Mouse (Mus musculus) intestine, embryonic 16.5 days (tissue): ENCODE results near the gene Slc35b2. TPM values are rescaled to one million over a fixed set of nuclear protein-coding genes. Genes with fewer than 3 reads are reported as not detected.

Experiments
- ATAC-seq: fragments of 200-750 bp; cut with Nextera tagmentation; 2 replicates; pipeline ENCODE4 v1.8.0; 2017; ENCODE audit warnings: moderate TSS enrichment, moderate library complexity
- H3K27ac ChIP-seq: fragments of 300-500 bp; sonication (generic); 2 replicates; pipeline ENCODE4 v1.5.1; 2014; ENCODE audit warnings: mild to moderate bottlenecking, low read length
- H3K27me3 ChIP-seq: fragments of 300-500 bp; sonication (generic); replicated peaks from 2 replicates; pipeline ENCODE4 v1.6.1; 2014; ENCODE audit warnings: low read length, control low read depth, mixed read lengths; ENCODE audit not compliant: control insufficient read depth, insufficient read depth
- H3K36me3 ChIP-seq: fragments of 300-500 bp; sonication (generic); 2 replicates; pipeline ENCODE4 v1.6.1; 2014; ENCODE audit warnings: low read length, control low read depth; ENCODE audit not compliant: control insufficient read depth, insufficient read depth
- H3K4me1 ChIP-seq: fragments of 300-500 bp; sonication (generic); 2 replicates; pipeline ENCODE4 v1.6.1; 2014; ENCODE audit warnings: low read length, control low read depth, mixed read lengths; ENCODE audit not compliant: control insufficient read depth, insufficient read depth
- H3K4me2 ChIP-seq: fragments of 300-500 bp; sonication (generic); 2 replicates; pipeline ENCODE4 v1.6.1; 2014; ENCODE audit warnings: low read depth, low read length, control low read depth
- H3K4me3 ChIP-seq: fragments of 300-500 bp; sonication (generic); 2 replicates; pipeline ENCODE4 v1.5.1; 2014; ENCODE audit warnings: mild to moderate bottlenecking, low read length
- H3K9ac ChIP-seq: fragments of 300-500 bp; sonication (generic); 2 replicates; pipeline ENCODE4 v1.6.1; 2014; ENCODE audit warnings: low read depth, low read length
- H3K9me3 ChIP-seq: fragments of 300-500 bp; sonication (generic); 2 replicates; pipeline ENCODE4 v1.6.1; 2016; ENCODE audit warnings: low read length, control low read depth; ENCODE audit not compliant: control insufficient read depth
- WGBS: fragments of 180-500 bp; shearing (Covaris S2); extraction: QIAGEN DNeasy Blood & Tissue Kit; methylation state at CpG from one replicate; pipeline ENCODE4 v1.1.7; 2014; 5-methylcytosine and 5-hydroxymethylcytosine counted together
- polyA plus RNA-seq: library from polyadenylated mRNA; unstranded; fragments of >200 nt; fragmentation: Nextera tagmentation; extraction: Ambion mirVana; gene quantifications from 2 replicates; pipeline ENCODE4 v1.2.1, GENCODE M21; 2015

Gene Slc35b2
- polyA plus RNA-seq, 1 experiment from 2014 or later, result 136 TPM

DNA sequence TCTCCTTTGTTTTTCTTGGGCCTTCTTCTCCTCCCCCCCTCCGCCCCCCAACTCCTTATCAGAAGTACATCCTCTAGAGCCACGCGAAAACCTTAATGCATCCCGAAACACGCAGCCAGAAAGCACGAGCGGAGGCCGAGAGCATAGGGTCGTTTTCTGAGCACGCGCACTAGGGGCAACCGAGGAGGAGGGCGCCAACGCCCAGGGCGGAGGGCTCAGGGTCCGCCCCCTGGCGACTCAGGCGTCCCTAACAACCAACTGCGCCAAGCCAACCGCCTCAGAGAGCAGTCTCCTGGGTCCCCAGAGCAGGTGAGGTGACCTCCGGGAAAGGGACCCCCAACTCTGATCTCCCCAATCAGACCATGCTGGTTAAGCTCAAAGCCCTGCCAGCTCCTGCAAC lies 40.4 kb upstream of the Slc35b2 start, which contains the start of gene Tcte1:
Tcte1 (plus strand) TSS at position 172 of the 400 bp plus-strand sequence.
- WGBS, result 2% methylated on average over 21 of the region's 21 CpGs
- Histone ChIP-seq H3K9me3 (no peaks in the 10 kb centered on the region), H3K9ac (peak within 1 kb of the TSS; percentile 60), H3K4me1 (peaks cover 8% of the 10 kb centered on the region; the same call in 1 of the 2 replicates), H3K4me2 (peak within 1 kb of the TSS; percentile 65), H3K36me3 (peaks cover 3% of the 10 kb centered on the region; the same call in 1 of the 2 replicates), H3K4me3 (peak within 1 kb of the TSS; percentile 35), H3K27ac (no peak within 1 kb of the TSS), H3K27me3 (peaks cover 14% of the 10 kb centered on the region; the same call in 1 of the 2 replicates)
- peak; percentile 73 for ATAC-seq

DNA sequence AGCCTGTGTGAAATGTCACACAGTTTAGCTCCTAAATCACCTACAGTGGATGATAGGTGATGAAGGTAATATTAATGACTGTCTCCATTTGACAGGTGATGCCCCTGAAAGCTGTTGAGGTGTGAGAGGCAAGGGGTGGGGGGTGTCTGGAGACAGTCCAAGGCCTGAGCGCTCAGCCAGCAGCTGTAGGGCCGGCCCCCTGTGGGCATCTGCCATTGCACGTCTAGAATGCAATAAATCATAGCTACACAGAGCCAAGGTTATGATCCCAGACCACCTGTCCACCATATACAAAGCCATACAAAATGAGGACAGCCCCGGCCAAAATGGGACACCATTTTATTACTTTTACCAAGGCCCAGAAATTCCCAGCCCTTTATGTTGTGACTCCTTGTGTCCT lies 38.7 kb upstream of the Slc35b2 start:
- Histone ChIP-seq H3K36me3 (no peaks in the 10 kb centered on the region), H3K27ac (no peak overlapping the region), H3K9ac (no peak overlapping the region), H3K4me1 (peaks cover 8% of the 10 kb centered on the region; the same call in 1 of the 2 replicates), H3K27me3 (peaks cover 18% of the 10 kb centered on the region; the same call in 1 of the 2 replicates), H3K4me3 (no peak overlapping the region), H3K4me2 (no peak overlapping the region), H3K9me3 (no peaks in the 10 kb centered on the region)
- ATAC-seq, result no peak
- WGBS, result 53% methylated on average over 4 of the region's 4 CpGs

GRCm38 (mm10) chr17:45526571-45526970 lies 37.1 kb upstream of the Slc35b2 start:
- 20% methylated on average over 5 of the region's 5 CpGs for WGBS
- H3K4me3 ChIP-seq, result no peak overlapping the region
- no peaks in the 10 kb centered on the region for H3K9me3 ChIP-seq
- no peak overlapping the region for H3K9ac ChIP-seq
- H3K27ac ChIP-seq, result no peak overlapping the region
- no peaks in the 10 kb centered on the region for H3K36me3 ChIP-seq
- H3K27me3 ChIP-seq, result peaks cover 25% of the 10 kb centered on the region; the same call in 1 of the 2 replicates
- peaks cover 8% of the 10 kb centered on the region; the same call in 1 of the 2 replicates for H3K4me1 ChIP-seq
- H3K4me2 ChIP-seq, result no peak overlapping the region
- ATAC-seq, result no peak

GRCm38 (mm10) chr17:45530346-45530782 lies 33.3 kb upstream of the Slc35b2 start:
- Histone ChIP-seq H3K27me3 (peaks cover 38% of the 10 kb centered on the region; the same call in 1 of the 2 replicates), H3K4me3 (no peak overlapping the region), H3K36me3 (no peaks in the 10 kb centered on the region), H3K27ac (no peak overlapping the region), H3K4me2 (no peak overlapping the region), H3K9ac (no peak overlapping the region), H3K9me3 (no peaks in the 10 kb centered on the region), H3K4me1 (no peaks in the 10 kb centered on the region)
- ATAC-seq, result no peak
- WGBS, result 42% methylated on average over 13 of the region's 13 CpGs

DNA sequence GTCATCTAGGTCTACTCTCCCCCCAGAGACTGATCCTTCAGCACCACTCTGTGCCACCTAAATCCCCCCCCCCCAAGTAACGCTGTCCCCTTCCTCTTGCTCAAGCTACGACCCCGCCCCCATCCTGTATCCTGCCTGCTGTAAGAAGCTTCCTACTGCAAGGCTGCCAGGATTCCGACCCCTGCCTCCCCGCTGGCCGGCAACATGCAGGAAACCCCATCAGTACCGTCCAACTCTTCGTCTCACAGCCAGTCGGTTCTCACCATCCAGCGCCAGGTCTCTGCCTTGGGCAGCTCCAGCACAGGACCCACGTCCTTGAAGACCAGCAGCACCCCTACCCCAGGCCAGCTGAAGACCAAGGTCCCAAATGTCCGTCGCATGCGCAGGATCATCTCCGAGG lies 30.8 kb upstream of the Slc35b2 start:
- Histone ChIP-seq H3K4me2 (no peak overlapping the region), H3K9me3 (no peaks in the 10 kb centered on the region), H3K36me3 (no peaks in the 10 kb centered on the region), H3K4me1 (no peaks in the 10 kb centered on the region), H3K27ac (no peak overlapping the region), H3K27me3 (peaks cover 45% of the 10 kb centered on the region; the same call in 1 of the 2 replicates), H3K9ac (no peak overlapping the region), H3K4me3 (no peak overlapping the region)
- ATAC-seq, result no peak
- 48% methylated on average over 15 of the region's 15 CpGs for WGBS

GRCm38 (mm10) chr17:45536264-45536663 lies 27.4 kb upstream of the Slc35b2 start:
- peaks cover 51% of the 10 kb centered on the region for H3K27me3 ChIP-seq
- no peak for ATAC-seq
- 16% methylated on average over 5 of the region's 5 CpGs for WGBS

GRCm38 (mm10) chr17:45538394-45538793 lies 25.3 kb upstream of the Slc35b2 start:
- no peak overlapping the region for H3K4me3 ChIP-seq

More at GRCm38 (mm10) chr17:45536264-45536663, 27.4 kb upstream of the Slc35b2 start:
- Histone ChIP-seq H3K4me1 (no peaks in the 10 kb centered on the region), H3K27ac (no peak overlapping the region), H3K9ac (no peak overlapping the region), H3K4me3 (no peak overlapping the region), H3K9me3 (no peaks in the 10 kb centered on the region), H3K36me3 (no peaks in the 10 kb centered on the region), H3K4me2 (no peak overlapping the region)

GRCm38 (mm10) chr17:45539664-45540063 lies 24.0 kb upstream of the Slc35b2 start:
- Histone ChIP-seq H3K9ac (no peak overlapping the region), H3K4me2 (no peak overlapping the region), H3K36me3 (no peaks in the 10 kb centered on the region), H3K27me3 (peaks cover 62% of the 10 kb centered on the region), H3K27ac (no peak overlapping the region), H3K4me3 (no peak overlapping the region), H3K4me1 (peaks cover 6% of the 10 kb centered on the region; the same call in 1 of the 2 replicates), H3K9me3 (no peaks in the 10 kb centered on the region)
- WGBS, result 73% methylated on average over 21 of the region's 21 CpGs
- ATAC-seq, result no peak

More at GRCm38 (mm10) chr17:45538394-45538793, 25.3 kb upstream of the Slc35b2 start:
- WGBS, result 61% methylated on average over 4 of the region's 4 CpGs
- H3K4me1 ChIP-seq, result no peaks in the 10 kb centered on the region
- no peaks in the 10 kb centered on the region for H3K9me3 ChIP-seq
- ATAC-seq, result no peak
- peaks cover 54% of the 10 kb centered on the region for H3K27me3 ChIP-seq
- H3K4me2 ChIP-seq, result no peak overlapping the region
- H3K36me3 ChIP-seq, result no peaks in the 10 kb centered on the region
- H3K9ac ChIP-seq, result no peak overlapping the region
- H3K27ac ChIP-seq, result no peak overlapping the region

GRCm38 (mm10) chr17:45542129-45542528 lies 21.5 kb upstream of the Slc35b2 start:
- H3K9me3 ChIP-seq, result no peaks in the 10 kb centered on the region
- H3K27ac ChIP-seq, result no peak overlapping the region
- H3K27me3 ChIP-seq, result peaks cover 72% of the 10 kb centered on the region
- WGBS, result 24% methylated on average over 6 of the region's 6 CpGs
- H3K4me2 ChIP-seq, result no peak overlapping the region
- ATAC-seq, result no peak
- no peak overlapping the region for H3K4me3 ChIP-seq
- peaks cover 16% of the 10 kb centered on the region; the same call in 1 of the 2 replicates for H3K4me1 ChIP-seq
- no peak overlapping the region for H3K9ac ChIP-seq
- no peaks in the 10 kb centered on the region for H3K36me3 ChIP-seq

DNA sequence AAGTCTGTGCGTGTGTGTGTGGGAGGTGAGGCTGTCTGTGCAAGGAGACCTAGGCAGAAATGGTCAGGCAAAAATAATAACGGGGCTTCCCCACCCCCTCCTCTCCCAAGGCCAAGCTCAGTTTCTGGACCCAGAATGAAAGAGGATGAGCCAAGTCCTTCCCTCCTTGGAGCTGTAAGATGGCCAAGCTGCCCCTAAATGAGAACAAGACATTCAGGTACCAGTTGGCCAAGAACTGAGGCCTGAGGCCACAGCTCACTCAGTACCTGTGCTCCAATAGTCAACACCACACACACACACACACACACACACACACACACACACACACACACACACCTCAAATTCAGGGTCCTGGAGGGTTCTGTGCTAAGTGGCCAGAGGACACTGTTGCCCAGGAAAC lies 21.0 kb upstream of the Slc35b2 start:
- Histone ChIP-seq H3K27ac (no peak overlapping the region), H3K9me3 (no peaks in the 10 kb centered on the region), H3K9ac (no peak overlapping the region), H3K36me3 (no peaks in the 10 kb centered on the region), H3K27me3 (peaks cover 75% of the 10 kb centered on the region), H3K4me3 (no peak overlapping the region), H3K4me1 (peaks cover 16% of the 10 kb centered on the region; the same call in 1 of the 2 replicates), H3K4me2 (no peak overlapping the region)
- 73% methylated on average over 2 of the region's 2 CpGs for WGBS
- ATAC-seq, result no peak
